Mouse (Mus musculus) CD4-positive naive resting alpha-beta T cell, adult 76 days (primary cell): Measurements from ENCODE around the gene Zfp936. TPM values are rescaled to one million over a fixed set of nuclear protein-coding genes. Genes with fewer than 3 reads are reported as not detected.

Experiments used
- total RNA-seq: library from RNA; stranded (reverse); gene quantifications from one replicate; pipeline ENCODE4 v1.2.4, GENCODE M21; 2023

Zfp936 gene
- total RNA-seq = not detected

GRCm38 (mm10) chr7:43113929-43114328 is at the start of gene Zfp936:
TSS of gene Zfp936 (plus strand) at chr7:43114229.

Other genes starting within 250 kb of the Zfp936 start
- gene Gm2381, start 247.0 kb upstream of the Zfp936 start, total RNA-seq = not detected
- gene Vmn2r63, start 180.4 kb upstream of the Zfp936 start, total RNA-seq = not detected
- not detected for gene Gm9268, start 95.5 kb upstream of the Zfp936 start, total RNA-seq
- gene Zfp715, start 199.1 kb downstream of the Zfp936 start, total RNA-seq = 27.3 TPM
- 0.73 TPM for gene Siglecf, start 237.1 kb downstream of the Zfp936 start, total RNA-seq